Mouse (Mus musculus) limb, embryonic 13.5 days (tissue): Measurements from ENCODE around the gene Pfkl. TPM values are rescaled to one million over a fixed set of nuclear protein-coding genes. Genes with fewer than 3 reads are reported as not detected.
"Not testable (repeated sequence)": the region's sequence is repeated elsewhere in the genome, so short reads cannot be mapped to it uniquely, and the experiment has no call there.

Experiments
- ATAC-seq: fragments of 200-750 bp; cut with Nextera tagmentation; 2 replicates; pipeline ENCODE4 v1.8.0; 2017; ENCODE audit warnings: low read depth, moderate number of reproducible peaks, moderate TSS enrichment; ENCODE audit not compliant: low FRiP score
- H3K27ac ChIP-seq: fragments of 300-500 bp; sonication (generic); 2 replicates; pipeline ENCODE4 v1.5.1; 2015; ENCODE audit warnings: inconsistent platforms, mild to moderate bottlenecking, moderate library complexity
- H3K27me3 ChIP-seq: fragments of 300-500 bp; sonication (generic); 2 replicates; pipeline ENCODE4 v1.6.1; 2015; ENCODE audit warnings: mild to moderate bottlenecking, inconsistent platforms
- H3K36me3 ChIP-seq: fragments of 300-500 bp; sonication (generic); 2 replicates; pipeline ENCODE4 v1.6.1; 2015; ENCODE audit warnings: inconsistent platforms, mild to moderate bottlenecking, moderate library complexity
- H3K4me1 ChIP-seq: fragments of 300-500 bp; sonication (generic); 2 replicates; pipeline ENCODE4 v1.6.1; 2015; ENCODE audit warnings: inconsistent platforms
- H3K4me2 ChIP-seq: fragments of 300-500 bp; sonication (generic); replicated peaks from 2 replicates; pipeline ENCODE4 v1.6.1; 2015; ENCODE audit warnings: inconsistent platforms, mild to moderate bottlenecking, moderate library complexity
- H3K4me3 ChIP-seq: fragments of 300-500 bp; sonication (generic); 2 replicates; pipeline ENCODE4 v1.5.1; 2015; ENCODE audit warnings: moderate library complexity, mild to moderate bottlenecking, inconsistent platforms
- H3K9ac ChIP-seq: fragments of 300-500 bp; sonication (generic); 2 replicates; pipeline ENCODE4 v1.6.1; 2015; ENCODE audit warnings: mild to moderate bottlenecking, inconsistent platforms
- H3K9me3 ChIP-seq: fragments of 300-500 bp; sonication (generic); 2 replicates; pipeline ENCODE4 v1.6.1; 2016; ENCODE audit warnings: inconsistent platforms
- WGBS: fragments of 180-500 bp; shearing (Covaris S2); methylation state at CpG from one replicate; pipeline ENCODE4 v1.1.7; 2015; 5-methylcytosine and 5-hydroxymethylcytosine counted together
- polyA plus RNA-seq: library from polyadenylated mRNA; unstranded; fragments of >200 nt; fragmentation: Nextera tagmentation; extraction: Ambion mirVana; gene quantifications from 2 replicates; pipeline ENCODE4 v1.2.1, GENCODE M21; 2015

Gene Pfkl
- polyA plus RNA-seq, 1 experiment from 2014 or later, result 160 TPM

DNA sequence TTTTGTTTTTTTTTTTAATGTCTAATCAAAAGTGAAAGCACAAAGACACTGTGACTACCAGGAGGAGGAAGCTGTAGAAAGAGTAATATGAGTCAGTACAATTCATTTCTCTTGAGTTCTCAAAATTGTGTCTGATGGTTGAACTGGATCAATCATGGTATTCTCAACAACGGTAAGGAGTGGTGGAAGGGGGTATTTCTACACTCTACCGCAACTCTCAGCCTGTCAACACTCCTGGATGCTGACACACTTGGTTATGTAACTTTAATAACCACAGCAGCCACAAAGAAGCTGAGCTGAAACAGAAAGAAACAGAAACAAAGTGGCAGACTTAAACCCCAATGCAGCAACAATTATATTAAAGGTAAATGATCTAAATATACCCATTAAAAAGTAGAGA is 47.2 kb downstream of the Pfkl start:
- 93% methylated on average over 2 of the region's 2 CpGs for WGBS
- Histone ChIP-seq H3K27ac (no peak overlapping the region), H3K4me2 (no peak overlapping the region), H3K4me1 (no peaks in the 10 kb centered on the region), H3K9me3 (no peaks in the 10 kb centered on the region), H3K36me3 (no peaks in the 10 kb centered on the region), H3K27me3 (peaks cover 4% of the 10 kb centered on the region; the same call in 1 of the 2 replicates), H3K9ac (no peak overlapping the region), H3K4me3 (no peak overlapping the region)
- no peak for ATAC-seq

DNA sequence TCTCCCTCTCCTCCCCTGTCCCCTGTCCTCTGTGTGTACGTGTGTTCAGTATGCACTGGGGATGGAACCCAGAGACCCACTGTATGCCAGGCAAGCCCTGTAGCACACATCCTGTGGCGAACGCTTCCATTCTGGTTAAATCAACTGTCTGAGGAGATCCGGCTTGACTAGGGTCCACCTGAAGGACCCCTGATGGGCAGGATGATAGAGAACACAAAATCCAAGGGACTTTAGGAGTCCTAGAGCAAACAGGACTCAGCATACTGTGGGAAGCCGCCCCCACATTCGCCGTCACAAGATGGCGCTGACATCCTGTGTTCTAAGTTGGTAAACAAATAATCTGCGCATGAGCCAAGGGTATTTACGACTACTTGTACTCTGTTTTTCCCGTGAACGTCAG is 59.4 kb downstream of the Pfkl start:
- not testable (repeated sequence) for H3K27ac ChIP-seq

DNA sequence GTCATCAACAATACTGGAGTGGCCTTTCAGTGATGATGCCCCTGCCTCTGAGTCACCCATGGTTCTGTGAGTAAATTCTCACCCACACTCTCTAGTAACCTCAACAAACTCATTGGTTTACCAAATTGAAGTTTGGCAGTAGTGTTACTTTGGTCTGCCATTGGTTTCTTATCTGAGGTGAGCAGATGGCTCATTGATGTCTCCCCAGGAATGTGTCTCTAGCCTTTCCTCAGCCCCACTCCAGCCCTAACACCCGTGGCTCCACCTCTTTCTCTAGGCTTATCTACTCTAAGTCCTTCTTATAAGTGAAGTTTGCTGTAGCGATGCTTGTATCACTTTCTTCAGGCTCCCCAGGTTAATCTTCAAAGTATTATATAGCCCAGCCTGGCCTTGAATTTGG is 70.2 kb downstream of the Pfkl start:
- no peak overlapping the region for H3K9ac ChIP-seq
- H3K4me2 ChIP-seq, result no peak overlapping the region
- H3K4me1 ChIP-seq, result no peaks in the 10 kb centered on the region
- H3K27me3 ChIP-seq, result no peaks in the 10 kb centered on the region
- H3K9me3 ChIP-seq, result no peaks in the 10 kb centered on the region
- no peak overlapping the region for H3K4me3 ChIP-seq
- 68% methylated on average over 2 of the region's 2 CpGs for WGBS
- no peak overlapping the region for H3K27ac ChIP-seq
- no peaks in the 10 kb centered on the region for H3K36me3 ChIP-seq
- ATAC-seq, result no peak

More for the DNA sequence above, 59.4 kb downstream of the Pfkl start:
- not testable (repeated sequence) for H3K4me3 ChIP-seq, H3K4me1 ChIP-seq, H3K36me3 ChIP-seq, H3K4me2 ChIP-seq, H3K27me3 ChIP-seq, ATAC-seq, H3K9ac ChIP-seq
- 91% methylated on average over 9 of the region's 12 CpGs for WGBS
- 0 out of 2 replicates have a peak, but pooled peaks cover 15% of the 10 kb centered on the region for H3K9me3 ChIP-seq

Other genes starting within 250 kb of the Pfkl start
- not detected in 2 replicates for gene Gm3238, start 238.8 kb downstream of the Pfkl start, polyA plus RNA-seq
- not detected in 2 replicates for gene Gm7138, start 233.1 kb downstream of the Pfkl start, polyA plus RNA-seq
- not detected in 2 replicates for gene Gm3250, start 227.5 kb downstream of the Pfkl start, polyA plus RNA-seq
- not detected in 2 replicates for gene Gm7137, start 221.9 kb downstream of the Pfkl start, polyA plus RNA-seq
- gene Gm9639, start 215.0 kb downstream of the Pfkl start, polyA plus RNA-seq, result not detected in 2 replicates
- not detected in 2 replicates for gene Gm19668, start 210.9 kb downstream of the Pfkl start, polyA plus RNA-seq
- gene Gm9507, start 198.2 kb downstream of the Pfkl start, polyA plus RNA-seq, result not detected in 2 replicates
- gene Gm2696, start 195.4 kb downstream of the Pfkl start, polyA plus RNA-seq, result not detected in 2 replicates
- not detected in 2 replicates for gene Krtap10-4, start 183.0 kb downstream of the Pfkl start, polyA plus RNA-seq
- gene Krtap10-10, start 174.1 kb downstream of the Pfkl start, polyA plus RNA-seq, result not detected in 2 replicates
- not detected in 2 replicates for gene Gm36176, start 163.3 kb downstream of the Pfkl start, polyA plus RNA-seq
- gene Gm10318, start 157.2 kb downstream of the Pfkl start, polyA plus RNA-seq, result not detected in 2 replicates
- gene Gm3285, start 148.1 kb downstream of the Pfkl start, polyA plus RNA-seq, result not detected in 2 replicates
- 4.1 and 4.7 TPM in 2 replicates for gene Lrrc3, start 107.5 kb downstream of the Pfkl start, polyA plus RNA-seq
- gene Trpm2, start 39.5 kb downstream of the Pfkl start, polyA plus RNA-seq, result 0.28 and 0.29 TPM in 2 replicates
- gene 1810043G02Rik, start 31.6 kb downstream of the Pfkl start, polyA plus RNA-seq, result 30.6 and 31.1 TPM in 2 replicates
- gene Dnmt3l, start 31.9 kb upstream of the Pfkl start, polyA plus RNA-seq, result 0.17 TPM in 1 of 2 replicates, not detected in the other
- gene Aire, start 33.5 kb upstream of the Pfkl start, polyA plus RNA-seq, result 0.99 and 1.0 TPM in 2 replicates
- 3.8 and 3.9 TPM in 2 replicates for gene Icosl, start 59.2 kb upstream of the Pfkl start, polyA plus RNA-seq
- 34.7 and 34.8 TPM in 2 replicates for gene D10Jhu81e, start 159.7 kb upstream of the Pfkl start, polyA plus RNA-seq
- gene Pwp2, start 175.1 kb upstream of the Pfkl start, polyA plus RNA-seq, result 21.1 and 22.5 TPM in 2 replicates
- gene Trappc10, start 234.6 kb upstream of the Pfkl start, polyA plus RNA-seq, result 12.6 and 13.3 TPM in 2 replicates